Mouse (Mus musculus) T-cell, adult 2 months (primary cell): ENCODE results near the gene Dst.

Experiments used
- DNase-seq: peaks from one replicate; pipeline ENCODE4 v3.0.0; 2022; ENCODE audit warnings: low spot score

The Dst gene

GRCm38 (mm10) chr1:33908191-33908962 lies at the start of gene Dst:
Gene Dst, plus strand, starts transcription at chr1:33908225.
- peak; percentile 2 for DNase-seq

- DNase-seq, result no peak
Measured at GRCm38 (mm10) chr1:33869031-33869430, 39.0 kb upstream of the Dst start.

DNA sequence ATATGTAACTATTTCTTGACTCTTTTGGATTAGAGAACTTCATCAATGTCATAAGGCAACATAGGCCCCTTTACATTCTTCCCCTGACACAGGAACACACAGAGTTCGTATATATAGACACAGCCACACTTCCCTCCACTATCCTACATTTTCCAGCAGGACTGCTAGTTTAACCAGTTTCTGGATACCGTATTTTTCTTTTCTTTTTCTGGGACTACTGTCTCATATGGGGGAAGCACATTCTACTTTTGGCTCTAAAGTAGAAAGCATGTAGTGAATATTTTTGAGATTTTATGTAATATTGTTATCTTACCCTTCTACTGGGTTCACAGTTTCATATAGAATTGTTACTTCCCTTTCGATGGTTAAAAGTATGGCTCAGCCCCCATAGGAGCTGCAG lies 38.6 kb upstream of the Dst start:
- no peak for DNase-seq

DNA sequence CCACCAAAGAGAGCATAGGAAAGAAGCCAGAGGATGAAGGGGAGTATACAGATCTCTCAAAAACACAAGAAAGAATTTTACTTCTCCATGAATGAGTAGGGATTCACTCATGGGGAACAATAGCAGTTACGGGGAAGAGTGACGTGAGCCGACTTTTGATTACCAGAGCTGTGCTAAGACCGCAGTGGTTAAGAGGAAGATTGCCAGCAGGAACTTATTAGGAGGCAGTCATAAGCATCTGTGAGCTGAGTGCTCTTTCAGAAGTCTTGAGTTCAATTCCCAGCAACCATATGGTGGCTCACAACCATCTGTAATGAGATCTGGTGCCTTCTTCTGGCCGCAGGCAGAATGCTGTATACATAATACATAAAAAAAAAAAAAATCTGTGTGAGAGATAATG lies 34.5 kb upstream of the Dst start:
- DNase-seq, result no peak

DNA sequence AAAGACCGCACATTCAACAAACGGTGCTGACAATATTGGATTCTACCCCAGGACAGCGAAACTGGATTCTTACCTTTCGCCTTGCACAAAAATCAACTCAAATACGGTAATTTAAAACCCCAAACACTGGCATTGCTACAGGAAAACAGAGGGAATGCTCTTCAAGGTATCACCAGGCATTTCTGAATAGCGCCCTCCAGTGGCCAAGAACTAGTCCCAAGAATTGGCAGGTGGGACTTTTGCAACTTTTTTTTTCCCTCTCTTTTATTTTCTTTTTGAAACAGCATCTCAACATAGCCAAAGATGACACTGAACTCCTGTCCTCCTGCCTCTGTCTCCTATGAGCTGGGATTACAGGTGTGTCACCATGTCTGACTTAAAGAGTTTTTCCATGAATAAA lies 32.3 kb upstream of the Dst start:
- peak; percentile 29 for DNase-seq

DNA sequence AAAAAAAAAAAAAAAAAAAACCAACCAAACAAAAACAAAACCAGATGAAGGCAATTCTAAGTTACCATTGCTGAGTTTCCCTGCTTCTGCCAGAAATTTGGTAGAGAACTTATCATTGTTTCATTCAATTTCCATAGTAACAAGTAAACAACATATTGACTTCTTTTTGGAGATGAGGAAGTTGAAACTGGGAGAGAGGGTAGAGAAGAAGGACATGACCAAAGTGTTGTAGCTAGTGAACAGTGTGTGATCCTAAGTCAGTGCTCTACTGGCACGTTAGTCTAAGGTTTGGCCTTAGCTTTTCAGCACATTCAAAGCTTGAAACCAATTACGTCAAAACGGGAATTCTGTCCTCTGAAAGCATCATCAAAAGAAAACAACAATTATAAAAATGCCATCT lies 31.6 kb upstream of the Dst start:
- DNase-seq, result no peak

DNA sequence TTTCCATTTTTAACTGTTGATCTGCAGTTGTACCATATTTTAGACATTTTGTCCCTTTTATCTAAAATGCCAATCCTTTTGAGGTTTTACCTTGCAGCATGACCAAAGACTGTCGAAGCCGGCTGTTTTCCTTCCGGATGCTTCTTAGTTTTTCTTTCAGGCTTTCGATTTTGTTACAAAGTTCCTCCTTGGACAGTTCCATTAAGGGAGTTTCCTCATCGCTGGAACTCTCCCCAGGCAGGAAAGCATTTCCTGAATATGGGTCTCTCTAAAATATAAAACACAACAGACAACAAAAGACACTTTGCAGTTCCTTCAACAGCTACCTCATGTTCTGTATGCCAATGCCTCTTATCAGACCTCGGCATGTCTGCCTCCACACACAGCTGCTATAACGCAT lies 29.9 kb upstream of the Dst start:
- no peak for DNase-seq

DNA sequence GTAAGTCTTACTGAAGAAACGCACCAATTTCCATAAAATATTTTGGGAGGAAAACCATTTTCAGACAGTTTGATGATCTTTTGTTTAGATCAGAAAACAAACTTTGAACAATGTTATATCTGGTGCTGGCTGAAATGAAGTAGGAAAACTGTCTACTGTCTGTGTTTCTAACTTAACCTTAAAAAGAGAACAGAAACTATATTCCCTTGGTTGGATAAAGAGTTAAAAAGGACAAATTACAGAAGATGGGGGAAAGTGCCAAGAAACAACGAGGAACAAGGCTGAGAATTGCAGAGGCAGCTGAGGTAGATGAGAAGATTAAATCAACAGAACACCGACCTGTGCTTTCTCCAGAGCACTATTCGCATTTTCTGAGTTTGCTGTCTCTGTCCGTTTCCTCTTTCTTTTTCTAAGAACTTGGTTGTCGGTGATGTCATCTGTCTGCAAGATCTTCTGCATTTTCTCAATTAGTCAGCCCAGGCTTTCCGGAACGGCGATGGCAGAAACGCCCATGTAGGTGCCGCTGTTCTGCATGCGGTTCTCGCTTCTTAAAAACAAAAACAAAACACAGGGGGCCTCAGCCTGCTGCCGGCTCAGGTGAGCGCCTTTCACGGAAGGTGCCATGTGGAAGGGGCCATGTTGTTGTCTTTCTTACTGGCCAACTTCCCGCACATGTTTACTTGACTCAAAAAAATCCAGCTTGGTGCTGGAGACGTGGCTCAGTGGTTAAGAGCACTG lies 24.8 kb upstream of the Dst start:
- peak; percentile 84 for DNase-seq

- peak; percentile 37 for DNase-seq
Measured at GRCm38 (mm10) chr1:33892784-33893183, 15.2 kb upstream of the Dst start.

DNA sequence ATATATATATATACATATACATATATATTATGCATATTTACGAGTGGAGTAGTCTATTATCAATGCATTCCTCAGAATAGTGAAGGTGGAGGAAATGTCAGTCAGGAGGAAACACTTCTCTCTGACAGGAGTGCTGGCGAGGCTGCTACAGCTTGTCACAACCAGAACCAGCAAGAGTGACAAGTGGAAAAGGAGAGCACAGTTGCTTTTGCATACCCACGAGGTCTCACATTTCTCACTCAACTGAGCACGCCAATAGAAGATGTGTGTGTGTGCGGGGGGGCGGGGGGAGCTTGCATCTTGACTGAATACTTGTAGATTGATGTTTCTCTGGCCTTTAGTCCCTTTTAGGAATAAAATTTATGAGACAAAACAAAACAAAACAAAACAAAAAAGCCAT lies 11.9 kb upstream of the Dst start:
- DNase-seq, result no peak

DNA sequence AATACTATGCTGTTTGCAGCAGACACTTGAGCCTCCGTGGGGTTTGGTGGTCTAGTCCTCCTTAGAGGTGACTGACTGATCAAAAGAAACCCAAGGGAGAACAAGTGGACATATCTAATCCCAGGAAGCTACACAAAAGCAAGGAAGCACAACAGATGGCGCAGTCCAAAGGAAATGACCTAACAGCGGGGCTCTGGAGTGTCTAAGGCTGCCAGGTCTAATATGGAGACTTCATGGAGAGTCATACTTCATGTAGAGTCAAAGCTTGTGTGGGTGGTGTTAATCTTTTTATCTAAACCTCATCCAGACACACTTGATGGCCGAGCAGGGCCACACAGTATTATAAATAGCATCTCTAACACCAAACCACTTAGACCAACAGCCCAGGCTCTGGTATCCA lies 11.4 kb upstream of the Dst start:
- no peak for DNase-seq

DNA sequence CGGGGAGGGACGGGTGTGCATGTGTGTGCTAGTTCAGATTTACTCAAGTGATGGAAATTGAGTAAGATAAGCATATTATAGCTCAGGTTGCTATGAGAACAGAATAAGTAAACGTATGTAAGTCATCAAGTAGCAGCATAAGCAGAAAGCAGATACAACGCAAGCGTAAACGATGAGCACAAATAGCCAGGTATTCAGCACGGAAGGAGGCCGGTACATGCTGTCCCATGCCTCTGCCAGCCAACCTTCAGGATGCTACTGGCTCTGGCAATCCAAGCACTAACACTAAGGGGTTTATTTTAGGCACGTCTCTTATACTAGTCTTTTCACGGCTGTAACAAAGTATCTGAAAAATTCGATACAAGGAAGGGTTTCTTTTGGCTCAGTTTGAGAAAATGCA lies 10.6 kb upstream of the Dst start:
- DNase-seq, result no peak

- no peak for DNase-seq
Measured at GRCm38 (mm10) chr1:33898373-33898772, 9.7 kb upstream of the Dst start.

DNA sequence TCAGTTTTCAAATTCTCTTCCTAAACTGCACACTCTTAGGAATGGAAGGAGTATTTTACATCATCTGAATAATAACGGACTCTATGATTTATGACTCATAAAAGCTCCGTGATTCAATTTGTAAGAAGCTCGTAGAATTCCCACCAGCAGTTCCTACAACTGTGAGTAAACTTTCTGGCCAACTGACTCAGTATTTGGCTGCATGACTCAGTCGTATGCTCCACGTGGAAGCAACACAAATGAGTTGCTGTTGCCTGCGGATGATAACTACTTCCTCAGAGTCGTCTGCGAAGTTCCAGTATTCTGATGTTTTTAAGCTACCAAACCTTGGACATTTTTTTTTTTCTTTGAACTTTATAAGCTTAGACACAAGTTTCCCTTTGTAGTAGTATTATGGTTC lies 7.8 kb upstream of the Dst start:
- no peak for DNase-seq

DNA sequence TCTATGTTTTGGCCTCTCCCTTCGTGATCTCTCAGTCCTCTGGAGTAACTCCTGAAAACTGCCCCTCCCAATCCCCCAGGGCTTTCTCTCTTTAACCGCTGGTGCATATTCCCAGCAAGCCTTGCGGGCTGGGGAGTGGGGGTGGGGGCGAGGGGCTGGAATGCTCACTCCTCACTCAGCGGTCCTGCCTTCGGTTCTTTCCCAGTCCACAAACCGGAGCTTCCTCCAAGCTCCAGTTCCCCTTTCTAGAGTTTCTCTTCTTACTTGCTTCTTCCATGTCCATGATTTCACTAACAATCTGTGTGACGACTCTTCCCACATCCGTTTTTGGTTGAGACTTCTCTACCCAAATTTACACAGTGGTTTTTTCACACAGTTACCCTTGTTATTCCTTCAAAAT lies 4.4 kb upstream of the Dst start:
- DNase-seq, result no peak

GRCm38 (mm10) chr1:33906216-33906615 lies 1.8 kb upstream of the Dst start:
- DNase-seq, result no peak

- no peak for DNase-seq
Measured at GRCm38 (mm10) chr1:33906927-33907326, 1.1 kb upstream of the Dst start.

GRCm38 (mm10) chr1:33907421-33908190 lies 419 bp upstream of the Dst start, which contains the start of gene Bend6:
Gene Bend6, minus strand, starts transcription at chr1:33907816.
- peak; percentile 33 for DNase-seq

- no peak for DNase-seq
Measured at GRCm38 (mm10) chr1:33911589-33911988, 3.6 kb downstream of the Dst start.

GRCm38 (mm10) chr1:33916554-33916953 lies 8.5 kb downstream of the Dst start:
- no peak for DNase-seq

DNA sequence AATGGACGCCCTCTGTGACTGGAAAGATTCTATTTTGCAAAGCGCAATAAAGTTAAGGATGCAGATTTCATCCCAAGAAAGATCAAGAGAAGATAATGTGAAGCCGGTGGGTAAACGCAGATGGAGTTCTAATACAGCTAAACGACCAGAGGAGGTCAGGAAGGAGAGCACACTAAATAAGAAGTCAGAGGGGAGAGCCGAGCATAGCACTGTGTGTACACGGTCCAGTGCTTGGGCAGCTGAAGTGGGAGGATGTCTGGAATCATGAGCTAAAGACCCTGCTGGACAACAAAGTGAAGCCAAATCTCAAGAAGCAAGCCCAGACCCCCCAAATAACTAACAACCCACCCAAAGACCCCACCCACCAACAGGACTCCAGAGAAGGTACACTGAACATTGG lies 14.9 kb downstream of the Dst start:
- DNase-seq, result no peak

DNA sequence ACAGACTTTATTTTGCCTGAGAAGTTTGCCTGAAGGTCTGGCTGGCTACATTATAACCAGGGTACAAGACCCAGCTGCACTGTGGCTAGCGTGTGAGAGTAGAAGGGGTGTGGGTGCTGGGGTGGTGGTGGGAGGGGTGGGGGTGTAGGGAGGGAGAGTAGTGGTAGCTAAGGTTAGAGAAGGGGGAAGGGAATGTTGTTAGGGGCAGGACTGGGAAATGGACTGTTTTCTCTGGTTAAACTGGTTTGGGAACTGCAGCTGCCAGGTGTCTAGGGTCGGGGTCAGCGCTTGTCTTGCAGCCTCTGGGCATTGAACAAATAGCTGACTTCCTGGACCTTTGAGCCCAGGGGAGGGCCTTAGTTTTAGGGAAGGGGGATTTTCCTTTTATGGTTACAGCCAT lies 17.3 kb downstream of the Dst start:
- DNase-seq, result no peak

GRCm38 (mm10) chr1:33927466-33927865 lies 19.4 kb downstream of the Dst start:
- no peak for DNase-seq
